Mouse (Mus musculus) bone marrow, adult 2 months (tissue): ENCODE results near the gene Mov10.

ENCODE experiments used
- CTCF ChIP-seq: fragments of 200-500 bp; IDR thresholded peaks from 2 replicates; pipeline ENCODE4 v1.5.1; 2011; ENCODE audit warnings: low read length, control low read depth; ENCODE audit not compliant: control insufficient read depth, insufficient read depth
- POLR2A ChIP-seq: fragments of 200-500 bp; IDR thresholded peaks from 2 replicates; pipeline ENCODE4 v1.6.1; 2011; ENCODE audit warnings: low read depth, mild to moderate bottlenecking, control low read depth, low read length, borderline replicate concordance; ENCODE audit not compliant: control insufficient read depth

DNA sequence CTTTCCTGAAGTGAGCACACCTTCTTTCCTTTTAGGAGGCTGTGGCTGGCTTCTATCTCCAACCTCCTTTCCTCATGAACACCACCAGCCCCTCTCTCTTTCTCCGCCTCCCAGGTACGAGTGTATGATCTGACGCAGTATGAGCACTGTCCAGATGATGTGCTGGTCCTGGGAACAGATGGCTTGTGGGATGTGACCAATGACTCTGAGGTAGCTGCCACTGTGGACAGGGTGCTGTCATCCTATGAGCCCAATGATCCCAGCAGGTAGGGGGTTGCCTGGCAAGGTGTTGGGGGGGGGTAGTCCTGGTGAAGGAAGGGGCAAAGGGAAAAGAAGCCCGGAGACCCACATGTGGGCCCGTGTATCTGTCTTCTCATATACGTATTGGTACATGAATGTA lies 33.1 kb downstream of the Mov10 start:
- TF ChIP-seq CTCF (no peak), POLR2A (no peak)
